Mouse (Mus musculus) adrenal gland, postnatal 4 days (tissue): Measurements from ENCODE around the gene Trap1a. TPM values are rescaled to one million over a fixed set of nuclear protein-coding genes. Genes with fewer than 3 reads are reported as not detected.
"Not testable (repeated sequence)": the region's sequence is repeated elsewhere in the genome, so short reads cannot be mapped to it uniquely, and the experiment has no call there.

ENCODE experiments used
- DNase-seq, 2 experiments: peaks; one replicate each; pipeline ENCODE4 v3.0.0; 2021 to 2022; ENCODE audit warnings: low spot score in 2 of 2, mixed read lengths in 2 of 2
- long read RNA-seq, 2 experiments: library from polyadenylated mRNA; stranded (forward); transcript quantifications; one replicate each; pipeline ENCODE4 v2.0.0; 2021
- total RNA-seq, 2 experiments: library from RNA; stranded (reverse); gene quantifications; 2 replicates each; pipeline ENCODE4 v1.2.3; 2021

Gene Trap1a
- not detected for total RNA-seq
- long read RNA-seq, experiment 1, result 0 reads
- long read RNA-seq, experiment 2, result 0 reads

DNA sequence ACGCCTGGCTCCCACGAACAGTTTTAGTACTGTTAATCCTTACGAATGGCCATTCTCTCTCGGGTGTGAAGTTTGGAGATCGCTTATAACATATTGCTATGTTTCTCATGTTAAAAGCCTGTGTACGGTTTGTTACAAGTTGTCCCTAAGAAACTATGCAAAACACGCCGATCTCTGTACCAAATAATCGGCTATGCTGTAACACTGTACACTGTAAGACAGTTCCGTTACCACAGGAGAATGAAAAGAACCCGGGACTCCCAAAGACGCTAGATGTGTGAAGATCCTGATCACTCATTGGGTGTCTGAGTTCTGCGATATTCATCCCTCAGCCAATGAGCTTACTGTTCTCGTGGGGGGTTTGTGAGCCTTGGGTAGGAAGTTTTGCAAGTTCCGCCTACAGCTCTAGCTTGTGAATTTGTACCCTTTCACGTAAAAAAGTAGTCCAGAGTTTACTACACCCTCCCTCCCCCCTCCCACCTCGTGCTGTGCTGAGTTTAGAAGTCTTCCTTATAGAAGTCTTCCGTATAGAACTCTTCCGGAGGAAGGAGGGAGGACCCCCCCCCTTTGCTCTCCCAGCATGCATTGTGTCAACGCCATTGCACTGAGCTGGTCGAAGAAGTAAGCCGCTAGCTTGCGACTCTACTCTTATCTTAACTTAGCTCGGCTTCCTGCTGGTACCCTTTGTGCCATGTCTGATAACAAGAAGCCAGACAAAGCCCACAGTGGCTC lies at the start of gene Trap1a:
Gene Trap1a, plus strand, starts transcription at position 421 of the 732 bp plus-strand sequence.
- DNase-seq, result no peak

DNA sequence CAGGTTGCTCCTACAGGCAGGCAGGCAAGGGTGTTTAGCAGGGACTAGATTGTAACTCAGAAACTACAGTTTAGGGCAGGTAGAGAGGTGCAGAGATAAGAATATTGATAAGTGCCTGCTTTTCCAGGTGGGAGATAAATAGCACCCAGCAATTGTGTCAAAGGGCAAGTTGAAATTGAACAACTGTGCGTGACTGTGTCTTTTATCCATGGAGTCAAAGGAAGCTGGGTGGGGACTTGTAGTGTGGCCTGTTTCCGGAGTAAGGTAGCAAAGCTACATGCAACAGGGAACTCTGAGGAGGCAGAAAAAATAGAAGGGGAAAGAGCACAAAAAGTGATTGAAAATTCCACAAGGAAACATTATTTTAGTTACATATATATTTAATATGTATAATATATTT lies 40.4 kb upstream of the Trap1a start:
- DNase-seq, result no peak

DNA sequence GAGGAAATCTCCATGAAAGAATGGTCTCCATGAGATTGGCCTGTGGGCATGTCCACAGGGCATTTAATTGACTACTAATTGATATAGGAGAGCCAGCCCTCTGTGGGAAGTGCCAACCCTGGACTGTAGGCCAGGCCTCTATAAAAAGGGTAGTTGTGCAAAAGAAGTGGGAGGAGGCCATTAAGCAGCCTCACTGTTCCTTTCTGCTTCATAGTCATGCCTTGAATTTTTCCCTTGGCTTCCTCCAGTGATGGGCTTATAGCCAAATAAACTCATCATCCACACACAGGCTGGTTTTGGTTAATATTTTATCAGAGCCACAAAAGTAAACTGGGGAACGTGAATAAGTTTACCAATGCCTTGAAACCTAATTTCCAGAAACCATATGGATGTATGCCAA lies 38.2 kb upstream of the Trap1a start:
- no peak for DNase-seq

DNA sequence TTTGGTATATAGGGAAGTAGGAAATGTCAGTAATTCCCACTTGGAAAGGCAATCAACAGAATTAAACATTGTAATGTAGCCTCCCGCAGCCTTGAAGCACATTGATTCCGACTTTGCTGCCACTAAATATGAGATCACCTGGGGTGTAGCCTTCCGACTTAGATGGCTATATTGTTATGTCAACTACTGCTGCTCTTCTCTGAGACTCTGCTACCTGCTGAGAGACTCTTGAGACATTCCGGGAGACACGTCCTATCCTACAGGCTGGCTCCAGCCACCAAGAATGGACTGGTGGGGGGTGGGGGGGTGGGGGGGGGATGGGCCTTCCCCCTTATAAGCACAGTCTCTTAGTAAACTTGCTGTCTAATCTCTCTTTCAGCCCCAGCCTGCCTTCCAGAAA lies 16.1 kb upstream of the Trap1a start:
- not testable (repeated sequence) for DNase-seq

DNA sequence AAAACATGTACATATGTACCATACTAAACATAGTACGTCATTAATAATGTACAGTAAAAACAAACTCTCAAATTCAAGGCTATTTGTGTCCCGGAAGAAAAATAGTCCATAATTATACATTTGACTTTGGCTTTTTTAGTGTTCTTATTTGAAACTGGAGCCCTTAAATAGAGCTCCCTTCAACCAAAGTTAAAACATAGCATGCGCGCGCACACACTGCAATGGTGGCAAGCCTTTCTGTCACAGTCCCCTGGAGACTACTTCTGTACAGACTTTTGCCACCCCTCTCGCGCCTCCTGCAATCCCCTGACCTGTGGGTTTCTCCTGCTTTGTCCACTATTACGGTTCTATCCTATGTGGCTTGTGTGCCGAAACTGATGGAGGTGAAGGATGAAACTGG lies 900 bp upstream of the Trap1a start:
- DNase-seq, result no peak

DNA sequence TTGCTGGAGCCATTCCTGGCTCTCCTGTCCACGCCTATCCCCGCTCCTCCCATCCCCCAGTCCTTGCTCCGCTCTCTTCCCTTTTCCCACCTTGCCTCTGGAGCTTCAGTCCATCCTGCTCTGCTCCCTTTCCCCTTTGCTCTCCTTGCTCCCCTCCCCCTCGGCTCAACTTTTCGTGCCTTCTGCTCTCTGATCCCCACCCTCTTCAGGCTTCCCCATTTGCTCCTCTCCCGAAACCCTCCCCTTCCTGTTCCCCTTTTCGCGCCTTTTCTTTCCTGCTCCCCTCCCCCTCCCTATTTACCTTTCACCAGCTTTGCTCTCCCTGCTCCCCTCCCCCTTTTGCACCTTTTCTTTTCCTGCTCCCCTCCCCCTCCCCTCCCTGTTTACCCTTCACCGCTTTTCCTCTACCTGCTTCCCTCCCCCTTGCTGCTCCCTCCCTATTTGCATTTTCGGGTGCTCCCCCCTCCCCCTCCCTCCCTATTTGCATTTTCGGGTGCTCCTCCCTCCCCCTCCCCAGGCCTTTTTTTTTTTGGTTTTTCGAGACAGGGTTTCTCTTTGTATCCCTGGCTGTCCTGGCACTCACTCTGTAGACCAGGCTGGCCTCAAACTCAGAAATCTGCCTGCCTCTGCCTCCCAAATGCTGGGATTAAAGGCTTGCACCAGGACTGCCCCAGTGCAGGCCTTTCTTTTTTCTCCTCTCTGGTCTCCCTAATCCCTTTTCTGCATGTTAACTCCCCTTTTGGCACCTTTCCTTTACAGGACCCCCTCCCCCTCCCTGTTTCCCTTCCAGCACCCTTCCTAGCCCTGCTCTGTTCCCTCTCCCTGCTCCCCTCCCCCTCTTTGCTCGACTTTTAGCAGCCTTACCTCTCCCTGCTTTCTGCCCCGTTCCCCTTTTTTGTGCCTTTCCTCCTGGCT lies 1.3 kb downstream of the Trap1a start:
- DNase-seq, result no peak

DNA sequence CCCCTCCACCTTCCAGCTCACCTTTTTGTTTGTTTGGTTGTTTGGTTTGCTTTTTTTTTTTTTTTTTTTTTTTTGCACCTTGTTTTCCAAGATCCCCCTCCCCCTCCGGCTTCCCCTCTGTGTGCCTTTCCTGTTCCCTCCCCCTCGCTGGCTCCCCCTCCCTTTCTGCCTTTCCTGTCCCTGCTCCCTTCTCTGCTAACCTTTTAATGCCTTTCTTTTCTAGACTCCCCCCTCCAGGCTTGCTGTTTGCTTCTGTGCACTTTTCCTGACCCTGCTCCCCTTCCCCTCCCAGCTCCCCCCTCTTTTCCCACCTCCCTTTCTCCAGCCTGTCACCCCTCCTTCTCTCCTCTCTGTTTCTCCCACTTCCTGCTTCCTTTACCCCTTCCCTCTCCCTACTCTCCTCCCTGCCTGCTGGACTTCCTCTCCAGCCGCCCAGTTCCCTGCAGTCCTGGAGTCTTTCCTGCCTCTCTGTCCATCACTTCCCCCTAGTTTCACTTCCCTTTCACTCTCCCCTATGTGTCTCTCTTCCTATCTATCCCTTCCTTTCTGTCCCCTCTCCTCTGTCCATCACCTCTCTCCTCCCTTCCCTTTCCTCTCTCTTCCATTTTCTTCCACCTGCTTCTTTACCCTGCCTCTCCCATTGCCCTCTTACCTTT lies 2.1 kb downstream of the Trap1a start:
- DNase-seq, result no peak

DNA sequence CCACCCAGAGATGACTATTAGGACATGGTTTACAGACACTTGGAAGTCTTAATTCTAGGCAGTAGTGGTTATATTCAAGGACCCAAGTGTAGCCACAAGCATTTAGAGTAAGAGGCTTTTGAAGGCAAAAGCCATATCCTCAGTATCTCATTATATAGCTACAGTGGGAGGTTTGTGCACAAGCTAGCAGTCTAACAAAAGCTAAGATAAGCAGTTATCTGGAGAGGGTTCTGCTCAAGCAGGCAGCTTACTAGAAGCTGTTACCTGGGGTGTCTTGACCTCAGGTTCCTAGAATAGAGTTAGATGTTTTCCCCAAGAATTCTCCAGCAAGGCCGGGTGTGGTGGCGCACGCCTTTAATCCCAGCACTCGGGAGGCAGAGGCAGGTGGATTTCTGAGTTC lies 6.1 kb downstream of the Trap1a start:
- DNase-seq, result no peak

DNA sequence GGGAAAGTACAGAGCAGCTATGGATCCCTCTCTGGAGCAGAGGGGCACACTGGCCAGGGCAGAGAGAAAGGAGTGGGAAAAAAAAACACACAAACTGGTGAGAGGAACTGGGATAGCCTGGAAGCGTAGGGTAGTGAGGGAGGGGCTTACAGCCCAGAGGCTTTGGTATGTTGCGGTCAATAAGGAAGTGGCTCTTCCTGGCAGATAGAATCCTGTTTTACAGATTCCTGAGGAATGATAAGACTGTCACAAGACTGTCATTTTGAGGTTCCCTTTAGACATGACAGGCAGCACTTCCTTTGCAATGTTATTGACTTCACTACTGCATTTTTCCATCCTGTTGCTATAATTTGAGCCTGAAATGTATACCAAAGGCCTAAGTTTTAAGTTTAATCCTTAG lies 7.7 kb downstream of the Trap1a start:
- DNase-seq, result no peak

DNA sequence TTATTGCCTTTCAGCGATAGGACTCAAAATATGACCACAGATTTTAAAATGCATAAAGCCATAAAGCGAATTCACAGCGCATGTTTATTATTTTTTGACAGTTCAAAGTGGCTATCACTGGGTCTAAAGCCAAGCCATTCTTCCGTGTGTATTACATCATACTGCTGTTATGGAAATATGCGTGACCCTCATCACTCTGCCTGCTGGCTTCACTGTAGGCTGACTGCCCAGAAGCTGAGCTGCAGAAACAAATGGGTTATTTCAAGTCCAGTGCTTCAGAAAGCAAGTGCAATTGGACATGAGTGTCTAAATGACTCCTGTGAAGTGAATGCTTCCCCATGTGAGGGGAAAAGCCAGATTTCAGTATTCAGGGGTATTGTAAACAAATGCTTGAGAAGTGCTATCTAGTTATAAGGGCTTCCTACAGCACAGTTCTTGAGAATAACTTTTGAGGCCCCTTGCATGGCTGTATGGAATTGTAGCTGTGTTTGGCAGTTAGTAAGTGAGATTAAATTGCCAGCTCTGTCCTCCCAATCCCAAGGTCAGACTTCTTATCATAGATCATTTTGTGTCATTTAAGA lies 18.8 kb downstream of the Trap1a start:
- DNase-seq, result no peak

DNA sequence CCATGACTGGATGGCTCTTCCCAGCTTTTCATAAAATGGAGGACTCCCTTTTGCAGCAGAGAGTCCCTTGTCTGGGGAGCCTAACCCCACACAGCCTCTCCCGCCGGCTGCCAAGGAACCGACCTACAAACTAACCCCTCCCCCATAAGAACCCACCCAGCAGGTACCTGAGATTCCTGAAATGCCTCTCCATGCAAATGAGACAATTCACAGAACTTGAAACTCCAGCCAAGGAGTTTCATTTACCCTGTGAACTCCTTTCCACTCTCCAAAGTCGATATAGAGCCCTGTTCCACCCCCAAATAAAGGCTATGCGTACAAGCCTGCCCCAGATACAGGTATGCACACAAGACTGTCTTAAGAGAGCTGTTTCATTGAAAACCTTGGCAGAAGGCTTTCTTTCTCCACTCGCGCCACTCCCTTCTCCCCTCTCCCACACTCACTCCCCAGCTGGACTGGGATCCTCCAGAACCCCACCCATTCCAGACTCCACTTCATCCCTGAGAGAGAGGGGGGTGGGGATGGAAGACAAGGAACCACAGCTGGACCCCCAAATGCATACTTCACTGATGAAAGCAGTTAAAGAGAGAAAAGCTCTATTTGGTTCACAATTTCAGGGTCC lies 24.3 kb downstream of the Trap1a start:
- no peak for DNase-seq

DNA sequence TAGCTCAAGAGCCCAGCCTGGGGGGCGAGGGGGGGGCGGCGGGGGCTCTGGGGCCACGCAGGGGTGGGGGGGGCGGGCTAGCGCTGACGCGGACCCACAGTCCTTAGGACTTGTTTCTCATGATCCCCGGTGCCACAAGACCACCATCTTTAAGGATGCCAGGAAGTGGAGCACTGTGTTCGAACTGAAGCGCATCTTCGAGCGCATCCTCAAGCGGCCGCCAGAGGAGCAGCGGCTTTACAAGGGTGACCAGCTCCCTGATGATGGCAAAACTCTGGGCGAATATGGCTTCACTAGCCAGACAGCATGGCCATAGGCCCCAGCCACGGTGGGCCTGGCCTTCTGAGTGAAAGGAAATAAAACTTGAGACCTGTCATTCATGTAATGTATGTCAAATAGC lies 24.9 kb downstream of the Trap1a start:
- no peak for DNase-seq

DNA sequence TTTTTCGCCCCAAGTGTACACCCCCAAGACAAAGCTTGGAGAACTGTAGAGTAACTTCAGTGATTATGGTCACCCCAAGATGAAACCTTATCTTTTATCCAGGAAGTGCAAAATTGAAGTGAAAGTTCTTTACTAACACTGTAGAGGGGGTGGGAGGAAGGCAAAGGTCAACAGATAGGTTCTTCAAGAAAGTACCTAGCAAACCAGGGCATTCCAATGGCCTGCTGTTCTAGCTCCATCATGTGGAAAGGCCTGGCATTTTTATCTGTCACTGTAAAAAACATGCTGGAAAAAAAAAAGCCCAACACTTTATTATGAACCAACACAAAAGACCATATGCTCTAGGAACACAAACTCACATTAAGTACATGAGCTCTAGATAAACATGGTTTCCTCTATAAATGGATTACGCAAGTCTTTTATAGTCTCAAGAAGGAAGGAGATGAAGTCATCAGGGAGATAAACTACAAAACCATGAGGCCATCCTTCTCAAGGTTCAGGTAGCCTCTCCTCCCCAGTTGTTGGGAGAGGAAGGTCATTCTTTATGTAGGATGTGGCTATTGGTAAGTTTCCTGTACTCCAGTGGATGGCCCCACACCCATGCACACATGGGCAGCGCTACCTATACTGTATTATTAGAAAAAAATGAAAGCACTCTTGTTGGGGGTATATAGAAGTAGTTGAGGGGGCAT lies 33.5 kb downstream of the Trap1a start:
- DNase-seq, result no peak

DNA sequence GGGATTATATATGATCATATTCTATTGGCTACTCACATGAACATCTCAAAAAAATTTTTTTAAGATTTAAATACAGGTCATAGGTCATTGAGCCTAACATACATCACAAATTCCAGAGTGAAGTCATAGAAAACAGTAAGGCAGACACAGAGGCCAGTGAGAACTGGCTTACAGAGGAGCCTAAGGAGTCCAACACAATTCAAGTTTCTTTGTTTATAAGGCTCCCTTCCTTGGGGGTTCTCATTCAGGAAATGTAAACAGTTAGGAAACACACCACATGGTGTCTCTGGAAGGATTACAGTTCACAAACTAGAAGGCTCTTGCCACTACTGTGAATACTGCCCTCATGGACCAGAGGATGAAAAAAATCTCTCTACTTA lies 34.0 kb downstream of the Trap1a start:
- DNase-seq, result no peak

DNA sequence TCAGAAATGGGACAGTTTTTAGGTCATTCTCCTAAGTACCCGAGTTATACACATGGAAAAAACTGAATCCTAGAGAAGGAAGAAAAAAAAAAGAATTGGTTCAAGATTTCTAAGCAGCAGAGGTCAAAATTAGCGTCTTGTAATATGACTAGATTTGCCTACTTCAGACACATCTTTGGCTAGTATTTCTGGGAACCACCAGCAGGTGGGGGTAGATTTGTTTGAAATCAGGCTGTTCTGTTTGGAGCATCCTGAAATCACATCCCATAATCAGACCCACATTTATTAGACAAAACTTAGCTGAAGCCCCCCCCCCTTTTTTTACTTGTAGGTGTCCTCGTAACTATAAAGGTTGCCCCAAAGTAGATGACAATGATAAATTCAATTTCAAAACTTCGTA lies 35.6 kb downstream of the Trap1a start:
- no peak for DNase-seq

DNA sequence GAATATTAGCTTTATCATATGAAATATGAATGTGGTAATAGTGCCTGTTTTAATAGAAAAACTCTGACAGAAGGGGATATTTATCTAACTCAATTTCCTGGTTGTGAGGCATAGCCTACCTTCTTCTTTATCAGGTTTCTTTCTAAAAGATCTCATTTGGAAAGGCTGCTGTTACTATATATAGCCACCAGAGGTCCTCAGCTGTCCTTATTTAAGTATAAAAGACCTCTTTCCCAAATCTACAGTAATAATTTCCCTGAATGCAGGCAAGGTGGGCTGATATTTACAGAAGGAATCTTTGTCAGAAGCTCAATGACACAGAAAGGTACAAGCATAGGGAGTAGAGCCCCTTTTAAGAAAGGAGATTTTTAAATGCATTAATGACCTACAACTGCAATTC lies 39.2 kb downstream of the Trap1a start:
- no peak for DNase-seq
